Comparison of ENCODE assay signal across 14 mouse cellular contexts in the genomic region with DNA sequence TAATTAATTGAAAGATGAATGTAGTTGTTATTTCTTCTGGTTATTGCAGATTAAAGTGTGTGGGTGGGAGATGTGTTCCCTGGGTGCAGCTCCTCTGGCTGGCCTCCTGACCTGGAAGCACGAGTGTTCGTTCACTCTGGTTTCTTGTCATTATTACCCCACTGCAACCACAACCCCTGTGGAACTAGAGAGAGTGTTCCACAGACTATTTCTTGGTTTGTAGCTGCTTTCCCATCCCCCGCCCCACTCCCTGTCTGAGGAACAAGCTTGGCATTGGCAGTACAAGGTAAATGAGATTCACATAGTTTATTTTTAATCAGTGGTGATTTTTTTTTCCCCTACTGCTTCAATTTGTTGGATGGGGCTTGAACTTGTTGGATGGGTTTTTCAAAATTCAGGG.
"Had no signal": no experiment of that assay in that cellular context is flagged by ENCODE, and none has a peak within 500 bp of the region (broad histone marks: within the 10 kb centered on the region; RNA-seq: fewer than 3 reads in every experiment).

No protein-coding gene starts in this region.

- ATAC-seq: inflammation-experienced regulatory T-cells, adult 6 months; intestine, embryonic 16.5 days; lung, postnatal 0 days had no signal

- H3K4me1 ChIP-seq: kidney, embryonic 15.5 days; liver, embryonic 13.5 days; midbrain, embryonic 12.5 days had no signal

- H3K27me3 ChIP-seq: kidney, embryonic 15.5 days; liver, embryonic 13.5 days; megakaryocyte, embryonic 14.5 days; midbrain, embryonic 12.5 days had no signal

- H3K4me2 ChIP-seq: kidney, embryonic 15.5 days; liver, embryonic 13.5 days; lung, embryonic 14.5 days; midbrain, embryonic 12.5 days had no signal

- DNase-seq: kidney, adult 8-10 months; kidney, postnatal 10 days; layer of hippocampus, postnatal 36 days; liver, embryonic 13.5 days; lung, embryonic 14.5 days; thymus, postnatal 25 days had no signal

- H3K4me3 ChIP-seq: kidney, embryonic 15.5 days; left cerebral cortex, adult 2 months; liver, embryonic 13.5 days; megakaryocyte, embryonic 14.5 days; midbrain, embryonic 12.5 days had no signal

- H3K9ac ChIP-seq: kidney, embryonic 15.5 days; liver, embryonic 13.5 days; lung, embryonic 14.5 days; midbrain, embryonic 12.5 days had no signal

- H3K27ac ChIP-seq: kidney, embryonic 15.5 days; liver, embryonic 13.5 days; midbrain, embryonic 12.5 days; stomach, postnatal 0 days had no signal

- H3K9me3 ChIP-seq: kidney, embryonic 15.5 days; liver, embryonic 13.5 days; megakaryocyte, embryonic 14.5 days; midbrain, embryonic 12.5 days had no signal

- H3K36me3 ChIP-seq: midbrain, embryonic 12.5 days had no signal
